Mouse (Mus musculus): ENCODE measurements at regions not wholly inside any gene's neighbourhood (a gene's known extent, or its start where the extent isn't known, plus 50 kb on each side); places are given as distances from the start of the nearest gene placed in this dataset.
"Not testable (repeated sequence)": the region's sequence is repeated elsewhere in the genome, so short reads cannot be mapped to it uniquely, and the experiment has no call there.

GRCm38 (mm10) chr12:5678126-5678525 lies 302.6 kb upstream of the Klhl29 start:
- not testable (repeated sequence) for TF ChIP-seq POLR2A (IDR thresholded peaks at IDR 0.05; ENCODE audit: borderline replicate concordance, extremely low read depth, insufficient read depth, insufficient read length, poor library complexity, severe bottlenecking); CTCF (IDR thresholded peaks at IDR 0.05; ENCODE audit: borderline replicate concordance, extremely low read depth, insufficient read depth, insufficient read length)

Measured in brain, embryonic 14.5 days (tissue).